Mouse (Mus musculus): Measurements from ENCODE around the gene Cd44.

The Cd44 gene

GRCm38 (mm10) chr2:102868444-102868843 lies 33.0 kb downstream of the Cd44 start:
- DNase-seq (ENCODE audit: low spot score): no peak

- no peak for DNase-seq (ENCODE audit: low spot score)
These were observed 33.9 kb downstream of the Cd44 start for GRCm38 (mm10) chr2:102867396-102868088.

GRCm38 (mm10) chr2:102866594-102866993 lies 34.9 kb downstream of the Cd44 start:
- DNase-seq (ENCODE audit: low spot score): no peak

DNA sequence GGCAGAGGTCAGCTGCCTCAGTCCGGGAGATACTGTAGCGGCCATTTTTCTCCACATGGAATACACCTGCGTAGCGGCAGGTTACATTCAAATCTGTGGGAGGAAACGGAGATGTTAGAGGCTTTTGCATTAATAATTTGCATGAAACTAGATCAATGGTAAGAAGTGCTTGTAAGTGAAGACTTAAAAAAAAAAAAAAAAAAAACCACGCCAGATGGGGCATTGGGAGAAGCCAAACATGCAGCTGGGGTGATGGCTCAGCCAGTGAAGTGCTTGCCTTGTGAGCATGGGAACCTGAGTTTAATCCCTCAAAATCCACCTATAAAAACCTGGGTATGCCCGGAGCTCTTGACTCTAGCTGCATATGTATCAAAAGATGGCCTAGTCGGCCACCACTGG lies 36.1 kb downstream of the Cd44 start:
- DNase-seq (ENCODE audit: low spot score): no peak

- no peak for DNase-seq (ENCODE audit: low spot score)
These were observed 36.6 kb downstream of the Cd44 start for GRCm38 (mm10) chr2:102864695-102865353.

DNA sequence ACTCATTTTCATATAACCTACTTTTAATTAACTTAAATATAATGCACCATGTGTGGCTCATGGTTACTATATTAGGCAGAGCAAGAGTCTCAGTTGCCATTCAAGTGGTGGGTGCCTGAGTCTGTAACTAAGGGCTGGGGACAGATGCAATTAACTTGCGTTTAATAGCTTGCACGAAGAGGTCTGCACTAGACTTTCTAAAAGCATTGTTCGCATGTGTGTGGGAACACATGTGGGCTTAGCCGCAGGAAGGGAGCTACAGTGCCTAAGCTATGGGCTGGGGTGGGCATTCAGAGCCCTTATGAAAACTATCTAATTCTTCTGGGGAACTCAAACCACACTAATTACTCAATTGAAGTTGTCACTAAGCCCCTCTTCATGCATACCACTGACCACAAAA lies 37.4 kb downstream of the Cd44 start:
- DNase-seq (ENCODE audit: low spot score): no peak

- no peak for DNase-seq (ENCODE audit: low spot score)
These were observed 37.9 kb downstream of the Cd44 start for GRCm38 (mm10) chr2:102863583-102863982.

DNA sequence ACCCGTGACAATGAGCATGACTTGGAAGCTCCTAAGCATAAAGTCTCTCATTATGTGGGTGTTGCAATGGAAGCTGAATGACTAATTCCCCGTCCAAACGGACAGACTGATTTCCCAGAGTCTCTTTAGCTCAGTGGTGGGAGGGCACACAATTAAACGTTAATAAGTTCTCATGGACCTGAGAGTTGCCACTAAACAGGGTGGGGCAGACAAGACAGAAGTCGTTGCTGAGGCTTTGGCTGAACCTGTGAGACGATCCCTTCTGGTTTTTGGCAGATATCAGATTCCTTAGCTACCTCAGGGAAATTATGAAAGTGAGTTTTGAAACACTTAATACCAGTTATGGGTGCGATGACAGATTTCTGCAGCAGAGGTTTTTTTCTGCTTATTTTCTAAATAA lies 38.8 kb downstream of the Cd44 start:
- no peak for DNase-seq (ENCODE audit: low spot score)

GRCm38 (mm10) chr2:102858271-102858670 lies 43.2 kb downstream of the Cd44 start:
- DNase-seq (ENCODE audit: low spot score): no peak

DNA sequence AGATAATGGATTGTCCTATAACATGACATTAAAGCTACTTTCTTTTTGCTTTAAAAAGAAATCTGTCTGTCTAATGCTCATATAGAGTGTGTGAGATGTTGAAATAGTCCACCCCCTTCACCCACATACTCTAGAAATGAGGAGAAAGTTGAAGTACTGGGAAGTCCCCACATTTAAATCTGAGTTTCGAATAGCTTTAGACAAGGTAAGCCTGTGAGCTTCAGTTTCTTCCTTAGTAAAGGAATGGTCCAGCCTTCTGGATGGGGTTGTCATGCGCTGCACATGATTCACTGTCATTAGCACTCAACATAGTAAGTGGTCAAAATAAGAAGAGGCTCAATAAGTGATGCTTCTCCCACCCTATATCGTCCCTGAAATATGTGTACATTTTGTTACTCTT lies 48.2 kb downstream of the Cd44 start:
- DNase-seq (ENCODE audit: low spot score): no peak

GRCm38 (mm10) chr2:102851936-102852477 lies 49.5 kb downstream of the Cd44 start:
- DNase-seq (ENCODE audit: low spot score): no peak

GRCm38 (mm10) chr2:102850026-102850425 lies 51.4 kb downstream of the Cd44 start:
- DNase-seq (ENCODE audit: low spot score): no peak

GRCm38 (mm10) chr2:102848811-102849433 lies 52.5 kb downstream of the Cd44 start:
- no peak for DNase-seq (ENCODE audit: low spot score)

GRCm38 (mm10) chr2:102841231-102841630 lies 60.2 kb downstream of the Cd44 start:
- no peak for DNase-seq (ENCODE audit: low spot score)

DNA sequence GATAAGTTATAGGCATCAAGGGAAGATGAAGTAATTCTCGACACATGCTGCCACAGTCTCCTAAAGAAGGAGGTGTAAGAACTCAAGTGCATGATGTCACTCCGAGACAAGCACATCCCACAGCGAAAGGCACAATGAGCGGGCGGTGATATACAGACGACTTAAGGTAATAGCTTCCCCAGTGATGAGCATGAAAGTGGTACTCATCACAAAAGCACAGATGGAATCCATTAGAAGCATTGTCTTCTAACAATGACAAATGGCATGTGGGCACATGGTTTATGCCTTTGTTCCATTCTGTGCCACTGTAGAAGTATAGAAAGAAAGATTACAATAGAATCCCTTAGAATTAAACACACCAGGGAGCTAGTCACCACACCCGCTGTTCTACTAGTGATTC lies 63.3 kb downstream of the Cd44 start:
- DNase-seq (ENCODE audit: low spot score): no peak

DNA sequence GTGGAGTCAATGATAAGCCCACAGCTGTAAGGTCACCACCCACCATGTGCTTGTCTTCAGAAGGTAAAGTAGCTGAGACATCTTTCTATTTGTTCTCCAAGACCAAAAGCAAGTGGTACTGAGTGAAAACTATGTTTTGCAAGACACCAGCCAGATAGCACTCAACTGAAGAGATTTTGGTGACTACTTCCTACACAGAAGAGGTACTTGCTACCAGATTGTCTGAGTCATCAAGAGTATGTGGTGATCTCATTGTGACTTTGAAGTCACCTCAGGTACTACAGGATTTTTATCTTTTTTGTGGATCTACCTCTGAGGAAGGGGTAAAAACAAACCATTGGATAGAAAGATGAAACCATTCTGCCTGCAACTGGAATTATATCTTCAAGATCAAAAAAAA lies 69.9 kb downstream of the Cd44 start:
- DNase-seq (ENCODE audit: low spot score): no peak

DNA sequence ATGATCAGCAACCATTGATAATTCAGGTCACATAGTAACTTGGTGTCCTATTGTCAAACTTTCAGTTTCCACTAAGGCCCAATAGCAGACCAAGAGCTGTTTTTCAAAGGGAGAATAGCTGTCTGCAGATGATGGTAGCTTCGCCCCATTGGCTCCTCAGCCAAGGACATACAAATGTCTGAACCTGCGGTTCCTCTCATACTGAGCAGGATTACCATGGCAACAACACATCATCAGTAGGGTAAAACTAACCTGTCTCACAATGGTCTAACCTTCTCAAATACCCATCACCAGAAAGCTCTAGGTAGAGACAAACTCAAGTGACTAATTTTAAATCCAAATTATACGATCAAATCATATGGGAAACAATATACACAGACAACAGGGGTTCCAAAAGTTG lies 72.3 kb downstream of the Cd44 start:
- peak; percentile 76 for DNase-seq (ENCODE audit: low spot score)

GRCm38 (mm10) chr2:102828381-102828780 lies 73.1 kb downstream of the Cd44 start:
- no peak for DNase-seq (ENCODE audit: low spot score)

GRCm38 (mm10) chr2:102827841-102828240 lies 73.6 kb downstream of the Cd44 start:
- no peak for DNase-seq (ENCODE audit: low spot score)

DNA sequence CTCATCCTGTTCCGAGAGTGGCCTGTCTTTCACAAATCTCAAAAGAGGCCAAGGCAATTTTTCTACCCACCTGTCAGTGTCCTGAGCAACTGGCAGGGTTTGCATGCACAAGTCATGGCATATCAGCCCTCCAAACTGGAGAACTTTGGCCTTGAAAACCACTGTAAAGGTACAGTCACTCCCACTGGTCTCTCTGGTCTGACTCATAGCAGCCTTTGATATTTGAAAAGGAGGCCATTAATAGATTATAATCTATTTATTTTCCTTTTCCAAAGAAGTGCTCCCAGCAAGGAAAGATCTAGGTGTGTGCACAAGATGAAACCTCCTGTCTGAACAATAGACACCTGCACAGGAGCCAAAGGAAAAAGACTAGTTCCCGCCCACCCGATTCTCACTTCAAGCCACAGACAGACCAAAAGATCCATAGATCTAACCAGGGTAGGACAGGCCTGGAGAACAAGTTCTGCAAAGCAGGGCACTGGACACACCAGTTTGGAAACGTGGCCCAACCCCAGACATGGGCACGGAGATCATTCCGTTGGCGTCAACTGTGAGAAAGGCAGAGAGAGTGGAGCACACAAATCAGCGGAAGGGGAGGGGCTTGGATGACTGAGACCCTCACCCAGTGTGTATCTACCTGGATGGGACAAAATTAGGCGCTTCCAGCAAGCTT lies 75.4 kb downstream of the Cd44 start:
- DNase-seq (ENCODE audit: low spot score): no peak

- DNase-seq (ENCODE audit: low spot score): peak; percentile 21
These were observed 79.4 kb downstream of the Cd44 start for GRCm38 (mm10) chr2:102822036-102822435.

DNA sequence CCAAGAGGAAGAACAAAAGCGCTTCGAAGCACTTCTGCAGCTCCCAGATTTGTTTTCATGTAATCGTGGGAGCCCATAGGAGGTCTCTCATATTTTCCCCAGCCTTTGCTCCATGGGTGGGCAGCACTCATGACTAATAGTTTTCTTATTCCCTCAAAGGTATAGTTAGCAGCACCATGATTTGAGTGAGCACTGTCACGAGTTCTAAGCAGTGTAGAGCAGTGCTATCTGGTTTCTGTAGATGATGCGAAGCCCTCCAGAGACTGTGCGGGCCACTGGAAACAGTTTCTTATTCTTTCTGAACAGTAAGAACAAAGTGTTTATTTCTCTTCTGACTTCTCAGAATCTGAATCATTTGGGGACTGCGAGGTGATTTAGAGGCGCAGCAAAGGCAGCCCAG lies 80.7 kb downstream of the Cd44 start:
- no peak for DNase-seq (ENCODE audit: low spot score)

Measured in layer of hippocampus, adult 11-12 months (tissue).